Mouse (Mus musculus) limb, embryonic 14.5 days (tissue): Measurements from ENCODE around the gene Mslnl. TPM values are rescaled to one million over a fixed set of nuclear protein-coding genes. Genes with fewer than 3 reads are reported as not detected.

ENCODE experiments used
- ATAC-seq: fragments of 200-750 bp; cut with Nextera tagmentation; 2 replicates; pipeline ENCODE4 v1.8.0; 2017; ENCODE audit warnings: low read depth, moderate number of reproducible peaks, moderate TSS enrichment; ENCODE audit not compliant: low FRiP score
- DNase-seq: peaks from one replicate; pipeline ENCODE4 v3.0.0-alpha.2; 2015; ENCODE audit warnings: low spot score
- H3K27ac ChIP-seq: fragments of 300-500 bp; sonication (generic); replicated peaks from 2 replicates; pipeline ENCODE4 v1.5.1; 2014; ENCODE audit warnings: low read depth, mild to moderate bottlenecking, low read length, moderate library complexity, mixed read lengths
- H3K27me3 ChIP-seq: fragments of 300-500 bp; sonication (generic); 2 replicates; pipeline ENCODE4 v1.6.1; 2014; ENCODE audit warnings: low read length, mixed read lengths; ENCODE audit not compliant: control insufficient read depth, insufficient read depth
- H3K36me3 ChIP-seq: fragments of 300-500 bp; sonication (generic); 2 replicates; pipeline ENCODE4 v1.6.1; 2014; ENCODE audit warnings: mild to moderate bottlenecking, low read length, moderate library complexity, mixed read lengths; ENCODE audit not compliant: control insufficient read depth, insufficient read depth
- H3K4me1 ChIP-seq: fragments of 300-500 bp; sonication (generic); 2 replicates; pipeline ENCODE4 v1.6.1; 2014; ENCODE audit warnings: antibody characterized with exemption, low read length, mixed read lengths; ENCODE audit not compliant: control insufficient read depth, insufficient read depth
- H3K4me2 ChIP-seq: fragments of 300-500 bp; sonication (generic); replicated peaks from 2 replicates; pipeline ENCODE4 v1.6.1; 2014; ENCODE audit warnings: low read depth, mild to moderate bottlenecking, low read length, moderate library complexity; ENCODE audit not compliant: severe bottlenecking
- H3K4me3 ChIP-seq: fragments of 300-500 bp; sonication (generic); replicated peaks from 2 replicates; pipeline ENCODE4 v1.5.1; 2014; ENCODE audit warnings: low read length
- H3K9ac ChIP-seq: fragments of 300-500 bp; sonication (generic); 2 replicates; pipeline ENCODE4 v1.6.1; 2014; ENCODE audit warnings: mild to moderate bottlenecking, low read depth, low read length, moderate library complexity; ENCODE audit not compliant: severe bottlenecking
- H3K9me3 ChIP-seq: fragments of 300-500 bp; sonication (generic); 2 replicates; pipeline ENCODE4 v1.6.1; 2016; ENCODE audit warnings: low read length; ENCODE audit not compliant: control insufficient read depth
- POLR2A ChIP-seq: fragments of 200-500 bp; IDR thresholded peaks from 2 replicates; pipeline ENCODE4 v1.8.0; 2012; ENCODE audit warnings: inconsistent platforms, mild to moderate bottlenecking, moderate library complexity, borderline replicate concordance; ENCODE audit not compliant: insufficient read depth, insufficient read length; ENCODE audit errors: extremely low read depth
- WGBS: fragments of 180-500 bp; shearing (Covaris S2); extraction: QIAGEN DNeasy Blood & Tissue Kit; methylation state at CpG from one replicate; pipeline ENCODE4 v1.1.7; 2014; 5-methylcytosine and 5-hydroxymethylcytosine counted together
- polyA plus RNA-seq, 2 experiments: library from polyadenylated mRNA; depleted of rRNA in 1 of 2; stranded (reverse) in 1 of 2; unstranded in 1 of 2; fragments of >200 nt; fragmentation: Nextera tagmentation in 1 of 2; extraction: Ambion mirVana in 1 of 2; gene quantifications; 2 replicates each; pipeline versions ENCODE4 v1.2.1 to v1.2.3; 2012 to 2014

The Mslnl gene
- 0.10 and 0.13 TPM in 2 replicates for polyA plus RNA-seq (2012; rRNA removed)
- polyA plus RNA-seq (2014; fragmentation: Nextera tagmentation; extraction: Ambion mirVana) = 0.10 and 0.22 TPM in 2 replicates

DNA sequence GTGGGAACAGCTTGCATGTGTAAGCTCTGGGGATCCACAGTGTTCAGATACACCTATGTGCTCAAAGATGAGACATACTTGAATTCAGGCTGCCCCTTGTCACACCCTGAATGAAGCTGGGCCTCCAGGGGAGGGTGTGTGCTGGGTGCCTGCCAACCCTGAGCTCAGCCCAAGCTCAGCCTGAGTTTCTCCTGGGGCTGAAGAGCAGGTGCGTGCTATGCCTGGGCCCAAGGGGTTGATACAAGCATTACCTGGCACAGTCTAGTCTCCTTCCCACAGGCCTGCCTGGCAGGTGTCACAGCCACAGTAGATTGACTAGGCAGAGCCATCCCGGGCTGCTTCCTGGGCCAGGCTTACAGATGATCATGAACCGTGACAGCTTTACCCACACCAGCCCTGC lies at the start of gene Mslnl:
TSS of gene Mslnl (plus strand) at position 298 of the 400 bp plus-strand sequence.
- TF ChIP-seq POLR2A = no peak
- 84% methylated on average over 3 of the region's 3 CpGs for whole genome bisulfite sequencing
- H3K4me2 ChIP-seq = no peak within 1 kb of the TSS
- no peak within 1 kb of the TSS for H3K4me3 ChIP-seq
- H3K9me3 ChIP-seq = no peaks in the 10 kb centered on the region
- H3K36me3 ChIP-seq = peaks cover 5% of the 10 kb centered on the region; the same call in 1 of the 2 replicates
- no peaks in the 10 kb centered on the region for H3K27me3 ChIP-seq
- DNase-seq (no peak), ATAC-seq (no peak)
- no peak within 1 kb of the TSS for H3K9ac ChIP-seq
- H3K4me1 ChIP-seq = no peaks in the 10 kb centered on the region
- no peak within 1 kb of the TSS for H3K27ac ChIP-seq

DNA sequence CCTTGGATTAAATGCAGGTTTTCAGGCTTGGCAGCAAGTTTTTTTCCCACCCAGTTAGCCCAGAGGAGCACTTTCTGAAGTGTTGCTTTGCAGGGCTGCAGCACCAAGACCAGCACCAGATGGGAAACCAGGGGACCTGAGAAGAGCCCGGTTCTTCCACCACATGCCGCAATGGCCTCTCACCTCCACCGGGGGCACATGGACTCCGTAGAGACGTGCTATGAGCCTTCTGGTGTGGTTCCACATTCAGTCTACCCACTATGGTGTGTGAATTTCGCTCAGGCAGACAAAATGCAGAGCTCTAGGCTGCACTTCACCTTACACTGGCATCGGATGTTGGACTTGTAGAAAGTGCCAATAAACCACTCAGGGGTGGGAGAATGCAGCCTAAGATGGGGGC lies 49.5 kb upstream of the Mslnl start:
- Histone ChIP-seq H3K9ac (no peak overlapping the region), H3K27ac (no peak overlapping the region), H3K4me3 (no peak overlapping the region), H3K4me2 (no peak overlapping the region), H3K27me3 (0 out of 2 replicates have a peak, but pooled peaks cover 5% of the 10 kb centered on the region), H3K36me3 (no peaks in the 10 kb centered on the region), H3K9me3 (no peaks in the 10 kb centered on the region), H3K4me1 (peaks cover 6% of the 10 kb centered on the region)
- DNase-seq (no peak), ATAC-seq (no peak)
- no peak for TF ChIP-seq POLR2A
- WGBS = 40% methylated on average over 7 of the region's 7 CpGs

DNA sequence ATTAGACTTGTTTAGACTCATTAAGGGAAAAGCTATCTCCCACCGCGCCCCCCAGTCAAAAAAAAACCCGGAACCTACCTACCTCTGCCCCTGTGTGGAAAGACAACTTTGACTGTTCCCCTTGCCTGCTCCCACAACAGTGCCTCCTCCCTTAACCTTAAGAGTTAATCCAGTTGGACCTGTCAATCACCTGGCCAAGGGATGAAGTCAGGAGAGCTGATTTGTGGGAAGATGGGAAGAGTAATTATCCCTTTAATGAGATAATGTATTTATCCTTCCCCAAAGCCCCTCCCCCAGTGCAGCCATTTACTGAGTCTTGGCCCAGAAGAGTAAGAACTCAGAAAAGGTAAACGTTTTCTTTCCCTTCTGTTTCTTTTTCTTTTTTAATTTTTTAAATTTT lies 46.9 kb upstream of the Mslnl start:
- WGBS = 86% methylated on average over 4 of the region's 4 CpGs
- Histone ChIP-seq H3K4me2 (no peak overlapping the region), H3K27me3 (0 out of 2 replicates have a peak, but pooled peaks cover 5% of the 10 kb centered on the region), H3K9ac (no peak overlapping the region), H3K36me3 (no peaks in the 10 kb centered on the region), H3K4me3 (no peak overlapping the region), H3K27ac (no peak overlapping the region), H3K9me3 (no peaks in the 10 kb centered on the region), H3K4me1 (peaks cover 6% of the 10 kb centered on the region)
- DNase-seq (no peak), ATAC-seq (no peak)
- TF ChIP-seq POLR2A = no peak

DNA sequence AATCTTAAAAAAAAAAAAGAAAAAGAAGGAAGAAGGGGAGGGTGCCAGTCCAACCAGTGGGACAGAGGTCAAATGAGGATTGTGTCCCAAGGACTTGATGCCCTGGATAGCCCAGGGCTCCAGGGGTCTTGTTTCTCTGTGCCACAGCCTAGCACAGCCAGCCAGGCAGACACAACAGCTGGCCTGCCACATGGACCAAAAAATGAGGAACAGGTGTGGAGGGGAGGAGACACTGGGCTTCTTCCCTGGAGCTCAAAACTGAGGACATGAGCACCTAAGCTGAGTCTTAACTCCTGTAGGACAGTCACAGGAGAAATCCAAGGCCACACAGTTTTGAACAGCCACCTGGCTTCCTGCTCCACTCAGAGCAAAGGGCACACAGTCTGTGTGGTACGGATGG lies 39.6 kb upstream of the Mslnl start:
- no peak for ATAC-seq

GRCm38 (mm10) chr17:25698446-25698845 lies 37.4 kb upstream of the Mslnl start:
- DNase-seq (peak; percentile 85), ATAC-seq (0 out of 2 replicates have a peak, but pooled peaks have one; percentile 65)
- H3K4me1 ChIP-seq = 0 out of 2 replicates have a peak, but pooled peaks cover 4% of the 10 kb centered on the region
- no peak overlapping the region for H3K27ac ChIP-seq
- H3K4me3 ChIP-seq = no peak overlapping the region
- H3K4me2 ChIP-seq = no peak overlapping the region
- H3K9ac ChIP-seq = no peak overlapping the region
- no peaks in the 10 kb centered on the region for H3K27me3 ChIP-seq
- no peaks in the 10 kb centered on the region for H3K9me3 ChIP-seq
- 8% methylated on average over 7 of the region's 7 CpGs for WGBS
- TF ChIP-seq POLR2A = no peak
- no peaks in the 10 kb centered on the region for H3K36me3 ChIP-seq

More for the DNA sequence above, 39.6 kb upstream of the Mslnl start:
- WGBS = 27% methylated on average over 1 of the region's 1 CpGs
- Histone ChIP-seq H3K27ac (no peak overlapping the region), H3K9ac (no peak overlapping the region), H3K27me3 (no peaks in the 10 kb centered on the region), H3K4me2 (no peak overlapping the region), H3K36me3 (no peaks in the 10 kb centered on the region), H3K9me3 (no peaks in the 10 kb centered on the region), H3K4me3 (no peak overlapping the region), H3K4me1 (0 out of 2 replicates have a peak, but pooled peaks cover 4% of the 10 kb centered on the region)
- no peak for TF ChIP-seq POLR2A
- DNase-seq = no peak
